Mouse (Mus musculus) lung, postnatal 10 days (tissue): ENCODE results near the gene Trim33.

Source experiments
- DNase-seq: peaks from one replicate; pipeline ENCODE4 v3.0.0; 2021

Trim33 gene

DNA sequence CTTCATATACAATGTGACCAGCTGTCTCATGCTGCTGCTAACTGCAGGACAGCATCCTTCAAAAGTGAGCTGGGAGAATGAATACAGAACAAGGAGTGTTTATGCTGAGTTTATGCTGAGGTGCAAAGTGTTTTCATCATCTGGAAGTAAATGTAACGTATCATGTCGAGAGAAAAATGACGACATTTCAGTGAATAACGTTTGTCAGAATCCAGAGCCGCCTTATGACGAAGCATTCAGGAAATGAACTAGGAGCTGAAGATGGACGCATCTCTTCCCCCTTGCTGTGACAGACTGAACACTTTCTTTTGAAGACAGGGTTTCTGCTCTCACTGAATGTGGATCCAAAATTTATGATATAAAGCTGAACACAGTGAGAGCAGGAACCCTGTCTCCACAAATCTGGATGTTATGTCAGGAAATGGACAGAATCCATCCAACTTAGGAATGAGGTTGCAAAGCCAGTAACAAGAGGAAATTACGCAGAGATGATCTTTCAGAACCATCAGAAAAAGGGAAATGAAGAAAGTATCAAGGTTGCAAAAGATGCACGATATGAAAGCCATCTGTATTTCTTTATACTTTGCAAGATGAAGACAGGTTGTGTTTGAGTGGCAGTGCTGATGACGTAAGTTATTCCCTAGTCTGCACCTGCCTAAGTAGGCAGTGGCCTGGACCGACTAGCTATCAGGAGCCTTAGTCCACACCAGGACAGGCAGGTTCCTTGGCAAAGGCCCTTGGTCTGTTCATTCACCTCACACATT, 85.3 kb downstream of the Trim33 start:
- no peak for DNase-seq

DNA sequence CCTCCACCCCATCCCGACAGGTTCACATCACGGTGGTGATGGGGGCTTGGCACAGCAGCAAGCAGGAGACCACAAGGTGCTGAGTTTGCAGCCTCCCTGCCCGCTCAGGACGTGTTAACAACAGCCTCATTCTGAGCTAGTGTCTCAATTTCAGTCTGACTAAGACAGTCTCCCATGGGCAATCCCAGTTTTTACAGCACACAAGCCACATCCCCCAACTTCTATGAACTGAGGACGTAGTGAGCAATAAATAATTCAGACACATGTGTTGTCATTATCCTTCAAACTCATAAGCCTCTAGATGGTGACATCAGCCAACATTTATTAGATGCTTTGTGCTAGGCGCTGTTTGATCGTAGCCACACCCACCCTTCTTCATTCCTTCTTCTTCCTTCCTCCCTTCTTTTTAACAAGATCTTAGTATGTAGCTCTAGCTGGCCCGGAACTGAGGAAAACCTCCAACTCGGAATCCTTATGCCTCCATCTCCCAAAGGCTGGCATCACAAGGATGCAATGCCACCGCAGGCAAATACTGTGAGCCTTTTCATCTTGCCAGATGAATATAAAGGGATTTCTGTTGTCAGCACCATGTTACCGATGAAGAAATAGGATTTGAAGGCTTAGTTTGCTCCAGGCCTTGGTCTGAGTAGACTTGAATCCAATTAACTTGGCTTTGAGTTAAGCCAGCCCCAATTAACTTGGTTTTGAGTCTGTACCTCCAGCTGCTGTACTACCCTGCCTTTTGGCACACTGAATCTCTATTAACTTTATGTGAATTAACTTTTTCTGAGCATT, 88.3 kb downstream of the Trim33 start:
- DNase-seq = no peak

DNA sequence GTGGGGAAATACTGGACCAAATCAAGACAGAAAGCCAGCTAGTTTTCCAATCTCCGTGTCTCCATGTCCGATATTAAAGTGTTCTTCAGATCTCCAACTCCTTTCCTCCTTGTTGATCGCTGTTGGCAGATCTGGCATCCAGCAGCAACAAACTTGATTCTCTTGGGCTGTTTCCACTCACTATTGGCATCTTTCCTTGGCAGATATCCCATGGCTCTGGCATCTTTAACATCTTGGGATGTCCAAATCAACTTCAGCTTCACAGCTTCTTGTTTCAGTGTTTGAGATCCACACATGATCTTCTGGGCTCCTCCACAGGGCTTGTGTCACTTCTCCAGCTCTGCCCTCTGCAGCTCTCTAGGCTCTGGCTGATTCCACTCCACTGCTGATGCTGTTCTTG, 89.6 kb downstream of the Trim33 start:
- DNase-seq = no peak

DNA sequence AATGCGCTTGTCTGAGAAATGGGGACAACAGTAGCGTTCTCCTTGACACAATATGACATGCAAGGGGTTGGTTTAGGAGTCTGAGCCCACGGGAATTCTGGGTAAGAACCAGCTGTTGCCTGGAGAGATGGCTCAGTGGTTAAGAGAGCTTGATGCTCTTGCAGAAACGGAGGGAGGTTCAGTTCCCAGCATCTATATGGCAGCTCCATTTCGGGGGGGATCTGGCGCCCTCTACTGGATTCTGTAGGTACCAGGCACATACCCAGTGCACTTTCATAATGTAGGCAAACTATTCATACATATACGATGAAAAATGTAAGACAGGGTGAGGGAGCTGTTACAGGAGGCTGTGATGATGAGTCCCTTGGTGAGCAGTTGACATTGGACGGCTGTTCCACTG, 94.9 kb downstream of the Trim33 start:
- peak; percentile 63 for DNase-seq

DNA sequence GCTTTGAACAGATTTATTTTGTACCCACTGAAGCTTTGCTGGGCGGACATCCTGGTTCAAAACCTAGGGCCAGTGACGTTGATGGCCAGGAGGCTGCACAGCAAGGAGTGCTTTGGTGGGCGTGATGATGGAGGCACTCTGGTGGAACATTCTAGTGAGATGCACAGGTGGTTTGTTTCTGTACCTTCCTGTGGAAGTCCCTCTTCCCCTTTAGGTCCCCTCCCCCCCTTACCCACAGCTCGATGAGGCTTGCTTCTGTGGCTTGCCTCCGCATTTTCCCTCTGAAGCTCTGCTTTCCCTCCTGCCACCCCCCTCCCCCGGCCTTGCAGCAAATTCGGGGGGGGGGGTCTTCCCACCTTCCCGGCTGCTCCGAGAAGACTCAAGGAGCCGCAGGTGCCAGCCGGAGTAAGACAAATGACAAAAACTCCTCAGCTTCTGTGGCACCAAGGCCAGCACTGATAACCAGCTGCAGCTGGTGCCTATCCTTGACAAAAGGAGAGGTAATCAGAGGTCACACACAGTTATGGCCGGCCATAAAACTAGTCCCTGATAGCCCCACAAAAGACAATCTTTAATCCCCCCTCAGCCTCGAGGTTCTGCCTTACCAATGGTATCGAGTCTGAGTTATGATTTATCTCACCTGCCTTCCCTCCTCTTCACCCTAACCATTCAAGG, 96.2 kb downstream of the Trim33 start:
- no peak for DNase-seq

DNA sequence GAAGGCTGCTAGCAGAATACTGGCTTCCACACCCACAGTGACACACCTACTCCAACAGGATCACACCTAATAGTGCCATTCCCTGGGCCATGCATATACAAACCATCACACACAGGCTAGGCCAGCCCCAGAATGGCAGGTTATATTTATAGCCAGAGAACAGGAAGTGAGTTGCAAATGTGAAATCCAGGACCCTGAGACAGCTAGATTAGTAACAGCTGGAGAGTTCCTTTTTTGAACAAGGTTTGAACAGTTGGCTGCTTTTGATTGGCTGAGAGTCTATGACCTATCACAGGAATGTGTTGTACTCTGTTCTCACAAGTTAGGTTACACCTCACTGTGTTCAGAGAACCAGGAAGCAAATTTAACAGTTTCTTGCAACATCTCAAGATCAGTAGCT, 98.9 kb downstream of the Trim33 start:
- peak; percentile 65 for DNase-seq

DNA sequence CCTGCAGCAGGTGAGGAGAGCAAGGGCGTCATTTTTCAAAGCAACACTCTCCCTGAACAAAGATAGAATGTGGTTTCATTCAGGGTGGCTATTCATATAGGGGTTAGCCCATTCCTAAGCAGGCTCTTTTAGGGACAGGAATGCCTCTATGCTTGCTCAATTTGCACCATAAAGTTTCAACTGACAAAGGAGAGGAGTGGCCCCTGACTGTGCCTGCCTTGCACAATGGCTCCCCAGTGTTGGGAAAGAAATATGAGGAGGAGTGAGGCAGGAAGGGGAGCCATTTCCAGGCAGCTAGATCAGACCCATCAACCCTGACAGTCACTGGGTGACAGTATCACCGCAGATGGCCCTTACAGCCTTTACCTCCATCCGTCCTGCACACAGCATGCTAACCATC, 100.3 kb downstream of the Trim33 start:
- DNase-seq = no peak

DNA sequence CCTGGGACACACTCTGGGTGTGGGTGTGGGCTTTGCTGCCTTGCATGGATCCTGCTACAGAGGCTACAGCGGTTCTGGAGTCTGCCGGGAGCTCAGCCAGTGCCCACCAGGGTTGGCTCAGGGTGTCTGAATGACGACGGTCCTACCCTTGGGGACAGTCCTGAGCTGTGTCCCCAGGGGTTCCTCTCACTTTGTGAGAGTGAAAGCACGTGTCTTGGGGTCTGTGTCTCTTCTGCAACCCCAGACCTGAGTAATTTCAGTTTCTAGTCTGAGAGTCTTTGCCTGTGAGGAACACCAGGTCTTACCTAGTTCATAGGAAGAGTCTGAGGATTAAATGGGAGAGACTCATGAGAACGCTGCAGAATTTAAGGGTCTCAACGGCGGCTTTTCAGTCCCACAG, 101.7 kb downstream of the Trim33 start:
- no peak for DNase-seq

DNA sequence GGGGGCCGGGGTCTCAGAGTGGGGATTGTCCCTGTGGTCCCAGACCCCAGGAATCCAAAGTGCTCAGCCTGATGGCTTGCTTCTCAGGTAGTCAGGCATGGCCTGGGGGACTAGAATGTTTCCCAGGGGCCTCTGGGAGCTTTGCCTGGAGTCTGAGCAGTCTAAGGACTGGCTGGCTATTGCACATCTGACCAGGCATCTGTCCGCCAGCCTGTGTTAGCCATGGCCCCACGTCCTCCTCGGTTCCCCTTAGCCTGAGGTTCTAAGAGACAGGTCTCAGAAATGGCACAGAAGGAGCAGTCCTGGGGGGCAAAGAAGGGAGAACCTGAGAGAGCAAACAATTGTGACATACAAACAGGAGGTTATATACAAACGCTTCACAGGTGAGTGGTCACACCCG, 102.3 kb downstream of the Trim33 start:
- no peak for DNase-seq

DNA sequence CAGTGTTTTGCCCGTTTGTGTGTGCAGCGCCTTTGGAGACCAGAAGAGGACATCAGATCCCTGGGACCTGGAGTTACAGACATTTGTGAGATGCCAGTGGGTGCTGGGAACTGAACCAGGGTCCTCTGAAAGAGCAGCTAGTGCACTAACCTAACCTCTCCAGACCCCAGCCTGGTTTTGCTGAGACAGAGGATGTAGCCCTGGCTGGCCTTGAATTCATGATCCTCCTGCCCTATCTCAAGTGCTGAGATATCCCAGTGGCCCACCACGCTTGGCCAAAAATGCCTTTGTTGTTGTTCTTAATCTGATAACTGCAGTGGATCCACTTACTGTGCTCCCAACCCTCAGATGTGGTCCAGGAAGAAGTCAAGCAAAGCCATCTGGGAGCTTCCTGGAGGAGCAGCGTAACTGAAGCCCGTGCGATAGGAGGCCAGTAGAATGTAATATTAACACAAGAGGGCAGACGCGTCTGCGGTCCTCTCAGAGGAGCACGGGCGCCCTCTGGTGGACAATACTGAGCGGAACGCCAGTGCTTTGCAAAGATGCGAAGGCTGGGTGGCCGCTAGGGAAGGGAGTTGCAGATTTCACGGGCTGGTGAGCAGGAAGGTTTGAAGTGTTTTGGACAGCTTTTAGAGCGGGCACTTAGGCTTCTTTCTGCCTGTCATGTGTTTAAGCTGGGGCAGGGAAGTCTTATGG, 103.9 kb downstream of the Trim33 start:
- DNase-seq = peak; percentile 95

DNA sequence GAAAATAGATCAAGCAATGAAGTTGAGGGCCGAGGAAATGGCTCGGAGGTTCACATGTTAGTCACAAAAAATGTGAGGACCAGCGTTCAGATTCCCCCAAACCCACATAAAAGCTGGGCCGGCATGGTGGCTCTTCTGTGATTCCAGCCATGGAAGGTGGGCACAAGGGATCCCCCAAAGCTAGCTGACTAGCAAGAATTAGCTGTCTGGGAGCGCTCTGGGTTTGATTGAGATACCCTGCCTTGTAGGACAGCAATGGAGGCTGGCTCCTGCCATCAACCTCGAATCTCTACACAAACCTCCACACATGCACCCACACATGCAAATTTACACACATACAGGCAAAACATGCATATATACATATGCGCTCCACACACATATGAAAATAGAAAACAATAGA, 105.4 kb downstream of the Trim33 start:
- DNase-seq = no peak

DNA sequence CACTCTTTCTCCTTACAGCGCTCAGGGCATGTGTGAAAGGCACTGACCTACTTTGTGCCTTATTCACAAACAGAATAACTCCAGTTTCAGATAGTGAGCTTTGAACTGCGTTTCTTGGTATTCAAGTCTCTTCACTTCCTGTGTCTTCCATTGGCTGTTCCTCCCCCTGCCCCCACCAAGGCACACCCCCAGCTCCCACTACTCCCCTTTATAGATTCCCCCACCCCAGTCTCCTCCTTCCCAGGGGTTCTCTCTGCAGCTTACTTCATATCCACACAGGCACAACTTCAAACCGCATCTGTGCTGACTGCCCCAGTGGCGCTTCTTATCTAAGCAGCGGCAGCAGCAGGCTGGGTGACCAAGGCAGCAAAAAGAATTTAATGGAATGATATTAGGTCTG, 105.9 kb downstream of the Trim33 start:
- no peak for DNase-seq

DNA sequence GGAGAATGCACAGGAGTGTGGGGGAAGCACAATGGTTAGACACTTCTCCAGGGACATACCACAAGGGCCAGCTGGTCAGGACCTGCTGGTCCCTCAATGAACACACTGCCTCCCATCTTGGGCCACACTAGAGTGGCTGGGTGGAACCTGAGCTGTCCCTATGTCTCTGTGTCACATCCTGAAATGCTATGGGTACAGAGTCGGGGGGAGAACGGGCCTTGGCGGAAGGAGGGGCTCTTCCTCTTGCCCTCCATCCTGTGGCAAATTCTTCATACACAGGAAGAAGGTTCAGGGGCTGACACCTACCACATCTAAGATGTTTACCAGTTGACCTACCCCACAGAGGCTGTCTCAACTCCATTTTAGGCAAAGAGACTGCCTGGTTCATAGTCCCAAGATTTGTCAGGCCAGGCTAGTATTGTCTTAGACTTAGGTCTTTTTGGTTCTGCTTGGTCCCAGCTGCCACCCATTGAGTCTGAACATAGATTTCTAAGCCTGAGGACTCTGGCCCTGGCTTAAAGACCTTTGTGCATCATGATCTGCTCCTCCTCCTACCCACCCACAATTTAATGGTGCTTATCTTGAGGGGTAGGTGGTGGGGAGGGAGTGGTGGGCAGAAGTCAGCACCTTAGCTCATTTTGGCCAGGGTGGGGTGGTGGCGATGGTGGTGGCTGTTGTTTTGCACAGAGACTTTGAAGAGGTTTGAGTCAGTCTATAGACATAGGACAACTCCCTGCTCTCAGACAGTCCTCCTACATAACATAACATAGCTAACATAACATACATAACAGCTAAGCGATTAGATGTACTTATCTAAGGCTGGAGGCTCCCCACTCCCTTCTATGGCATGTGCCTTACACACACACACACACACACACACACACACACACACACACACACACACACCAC, 106.5 kb downstream of the Trim33 start:
- no peak for DNase-seq

DNA sequence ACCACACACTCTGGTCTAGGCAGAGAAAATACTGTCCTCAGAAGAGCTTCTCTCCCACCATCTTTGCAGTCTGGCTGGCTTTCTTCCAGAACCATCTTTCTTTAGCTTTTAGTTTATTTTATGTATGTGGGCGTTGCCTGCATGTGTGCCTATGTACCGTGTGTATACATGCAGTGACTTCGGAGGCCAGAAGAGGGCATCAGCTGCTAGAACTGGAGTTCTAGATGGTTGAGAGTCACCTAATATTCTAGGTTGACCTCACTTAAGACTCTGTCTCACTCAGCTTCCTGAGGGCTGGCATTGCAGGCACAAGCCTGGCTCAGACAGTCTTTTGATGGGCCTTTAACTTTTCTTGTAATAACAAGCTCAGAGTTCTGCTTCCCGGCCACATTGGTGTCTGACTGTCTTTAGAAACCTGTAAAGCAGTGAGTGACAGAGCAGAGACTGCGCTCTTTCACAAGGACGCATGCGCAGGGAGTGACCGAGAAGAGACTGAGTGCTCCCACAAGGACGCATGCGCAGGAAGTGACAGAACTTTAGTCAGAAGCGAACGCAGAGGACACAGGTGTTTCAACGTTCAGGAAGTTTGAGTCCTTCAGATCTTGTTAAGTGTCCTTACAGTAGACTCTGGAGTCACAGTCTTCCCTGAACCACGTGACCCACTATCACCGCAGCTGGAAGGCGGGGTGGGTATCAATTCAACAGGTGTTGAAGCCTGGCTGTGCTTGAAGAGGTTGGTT, 107.4 kb downstream of the Trim33 start:
- DNase-seq = peak; percentile 46

DNA sequence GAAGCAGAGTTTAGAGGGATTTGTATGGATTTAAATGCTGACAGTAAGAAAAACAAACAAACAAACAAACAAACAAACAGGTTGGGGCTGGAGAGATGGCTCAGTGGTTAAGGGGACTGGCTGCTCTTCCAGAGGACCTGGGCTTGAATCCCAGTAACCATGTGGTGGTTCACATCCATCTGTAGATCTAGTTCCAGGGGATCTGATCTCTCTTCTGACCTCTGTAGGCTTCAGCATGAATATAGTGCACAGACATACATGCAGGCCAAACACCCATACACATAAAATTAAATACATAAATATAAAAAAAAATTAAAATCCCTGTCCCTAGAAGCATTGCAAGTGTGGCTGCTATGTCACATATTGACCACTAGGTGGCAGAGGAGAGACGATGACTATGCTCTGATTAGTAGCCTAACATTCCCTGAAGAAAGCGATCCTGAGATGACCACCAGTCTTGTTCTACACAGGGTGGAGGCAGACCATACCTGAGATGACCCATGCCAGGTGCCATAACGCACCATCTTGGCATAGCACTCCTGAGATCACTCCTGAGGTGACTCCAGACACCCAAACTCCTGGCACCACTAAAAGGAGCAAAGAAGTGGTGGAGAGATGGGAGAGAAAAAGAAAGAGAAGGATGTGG, 113.6 kb downstream of the Trim33 start:
- DNase-seq = peak; percentile 50

DNA sequence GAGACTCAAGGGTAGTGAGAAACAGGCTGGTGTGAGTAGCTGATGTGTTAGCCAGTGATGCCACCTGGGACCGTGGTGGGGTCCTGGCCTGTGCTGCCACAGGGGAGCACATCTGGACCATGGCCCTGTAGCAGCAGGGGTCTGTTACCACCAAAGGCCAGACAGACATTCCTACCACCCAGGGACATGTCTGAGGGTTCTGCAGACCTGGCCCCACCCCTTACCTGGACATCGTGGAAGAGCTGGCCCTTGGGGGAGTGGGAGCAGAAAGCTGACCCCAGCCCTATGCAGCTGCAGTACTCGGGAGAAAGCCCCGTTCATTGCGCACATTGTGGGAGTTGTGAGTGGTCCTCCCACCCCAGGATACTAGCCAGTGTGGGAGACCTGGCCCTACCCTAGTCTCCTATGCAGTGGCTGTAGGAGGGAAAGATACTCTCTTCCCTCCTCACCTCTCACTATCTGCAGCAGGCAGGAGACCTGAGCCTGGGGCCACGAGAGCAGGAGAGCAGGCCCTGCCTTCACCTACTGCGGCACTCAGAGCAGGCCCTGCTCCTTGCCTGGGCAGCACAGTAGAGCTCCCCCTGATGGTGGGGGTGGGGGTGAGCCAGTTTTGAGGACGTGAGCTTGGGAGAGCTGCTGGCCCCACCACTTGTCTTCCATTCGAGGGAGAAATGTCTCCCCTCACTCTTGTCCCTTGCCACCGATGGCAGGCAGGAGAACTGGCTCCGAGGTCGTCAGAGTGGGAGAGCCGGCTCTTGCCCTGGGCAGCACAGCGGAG, 114.4 kb downstream of the Trim33 start:
- DNase-seq = no peak

DNA sequence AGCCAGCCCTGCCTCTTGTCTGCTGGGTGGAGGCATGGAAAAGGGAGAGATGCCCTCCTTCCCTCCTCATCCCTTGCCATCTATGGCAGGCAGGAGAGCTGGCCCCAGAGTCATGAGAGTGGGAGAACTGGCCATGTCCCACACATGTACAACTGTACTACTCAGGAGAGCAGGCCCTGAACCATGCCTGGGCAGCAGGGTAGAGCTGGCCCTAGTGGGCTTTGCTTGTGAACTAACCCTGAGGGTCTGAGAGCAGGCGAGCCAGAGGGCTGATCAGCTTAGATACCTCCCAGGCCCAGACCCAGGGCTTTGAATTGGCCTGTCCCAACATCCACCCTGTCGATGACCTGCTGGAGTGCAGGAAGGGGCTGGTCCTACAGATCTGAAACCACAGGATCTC, 115.0 kb downstream of the Trim33 start:
- DNase-seq = no peak

DNA sequence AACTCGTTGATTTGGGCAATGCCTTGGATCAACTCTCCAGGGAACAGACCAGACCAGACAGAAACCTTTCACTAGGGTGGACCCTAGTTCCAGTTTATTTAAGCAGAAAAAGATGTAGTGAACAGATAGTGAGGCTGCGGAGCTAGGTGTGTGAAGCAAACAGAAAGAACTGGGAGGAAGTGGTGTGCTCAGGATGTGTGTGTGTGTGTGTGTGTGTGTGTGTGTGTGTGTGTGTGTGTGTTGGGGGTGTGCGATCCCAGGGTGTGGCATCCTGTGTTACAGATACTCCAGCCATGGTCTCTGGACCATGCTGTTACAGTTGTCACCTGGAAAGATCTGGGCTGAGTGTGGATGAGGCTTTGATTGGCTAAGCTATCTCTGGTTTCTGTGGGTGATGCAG, 118.4 kb downstream of the Trim33 start:
- no peak for DNase-seq

DNA sequence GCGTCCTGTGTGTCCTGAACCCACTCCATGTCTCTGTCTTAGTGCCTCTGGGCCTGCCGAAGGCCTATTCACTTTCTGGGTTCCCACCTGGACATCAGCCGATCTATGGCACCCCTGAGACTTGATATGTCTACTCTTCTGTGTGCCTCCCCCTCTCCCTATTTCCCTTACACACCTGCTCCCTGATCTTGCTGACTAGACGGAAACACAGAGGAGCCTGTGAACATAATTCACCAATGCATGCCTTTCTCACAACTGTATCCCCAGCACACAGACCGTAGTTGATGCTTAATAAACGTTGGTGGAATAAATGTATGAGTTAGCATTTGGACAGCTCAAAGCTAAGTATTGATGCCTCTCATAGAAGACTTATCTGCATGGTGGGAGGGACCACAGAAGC, 121.7 kb downstream of the Trim33 start:
- DNase-seq = no peak
